Mouse (Mus musculus) hindbrain, embryonic 15.5 days (tissue): ENCODE results near the gene Rhbdd1. TPM values are rescaled to one million over a fixed set of nuclear protein-coding genes. Genes with fewer than 3 reads are reported as not detected.

Source experiments
- ATAC-seq: fragments of 200-750 bp; cut with Nextera tagmentation; 2 replicates; pipeline ENCODE4 v1.8.0; 2017; ENCODE audit warnings: low read depth, moderate number of reproducible peaks, moderate TSS enrichment; ENCODE audit not compliant: low FRiP score
- H3K27ac ChIP-seq: fragments of 300-500 bp; sonication (generic); replicated peaks from 2 replicates; pipeline ENCODE4 v1.5.1; 2015; ENCODE audit warnings: mild to moderate bottlenecking, inconsistent platforms
- H3K27me3 ChIP-seq: fragments of 300-500 bp; sonication (generic); 2 replicates; pipeline ENCODE4 v1.6.1; 2015; ENCODE audit warnings: control low read depth, inconsistent platforms
- H3K36me3 ChIP-seq: fragments of 300-500 bp; sonication (generic); 2 replicates; pipeline ENCODE4 v1.6.1; 2015; ENCODE audit warnings: control low read depth, inconsistent platforms
- H3K4me1 ChIP-seq: fragments of 300-500 bp; sonication (generic); replicated peaks from 2 replicates; pipeline ENCODE4 v1.6.1; 2015; ENCODE audit warnings: control low read depth, inconsistent platforms
- H3K4me2 ChIP-seq: fragments of 300-500 bp; sonication (generic); 2 replicates; pipeline ENCODE4 v1.6.1; 2015; ENCODE audit warnings: moderate library complexity, mild to moderate bottlenecking, inconsistent platforms
- H3K4me3 ChIP-seq: fragments of 300-500 bp; sonication (generic); 2 replicates; pipeline ENCODE4 v1.5.1; 2015; ENCODE audit warnings: mild to moderate bottlenecking, inconsistent platforms
- H3K9ac ChIP-seq: fragments of 300-500 bp; sonication (generic); 2 replicates; pipeline ENCODE4 v1.6.1; 2015; ENCODE audit warnings: inconsistent platforms
- H3K9me3 ChIP-seq: fragments of 300-500 bp; sonication (generic); 2 replicates; pipeline ENCODE4 v1.6.1; 2016; ENCODE audit warnings: control low read depth, inconsistent platforms
- WGBS: fragments of 180-500 bp; shearing (Covaris S2); methylation state at CpG from one replicate; pipeline ENCODE4 v1.1.7; 2015; 5-methylcytosine and 5-hydroxymethylcytosine counted together
- polyA plus RNA-seq: library from polyadenylated mRNA; unstranded; fragments of >200 nt; fragmentation: Nextera tagmentation; extraction: Ambion mirVana; gene quantifications from 2 replicates; pipeline ENCODE4 v1.2.1, GENCODE M21; 2015

Gene Rhbdd1
- polyA plus RNA-seq, 1 experiment from 2014 or later, result 4.0 TPM

GRCm38 (mm10) chr1:82411521-82411920 is 95.3 kb downstream of the Rhbdd1 start:
- H3K4me1 ChIP-seq, result no peaks in the 10 kb centered on the region
- H3K9ac ChIP-seq, result no peak overlapping the region
- H3K27ac ChIP-seq, result no peak overlapping the region
- H3K4me3 ChIP-seq, result no peak overlapping the region
- H3K4me2 ChIP-seq, result no peak overlapping the region
- H3K9me3 ChIP-seq, result no peaks in the 10 kb centered on the region
- H3K27me3 ChIP-seq, result no peaks in the 10 kb centered on the region
- H3K36me3 ChIP-seq, result no peaks in the 10 kb centered on the region
- no peak for ATAC-seq
- WGBS, result 80% methylated on average over 5 of the region's 5 CpGs

GRCm38 (mm10) chr1:82412085-82412484 is 95.8 kb downstream of the Rhbdd1 start:
- Histone ChIP-seq H3K4me2 (no peak overlapping the region), H3K27me3 (no peaks in the 10 kb centered on the region), H3K27ac (no peak overlapping the region), H3K4me1 (no peaks in the 10 kb centered on the region), H3K9me3 (no peaks in the 10 kb centered on the region), H3K4me3 (no peak overlapping the region), H3K36me3 (no peaks in the 10 kb centered on the region), H3K9ac (no peak overlapping the region)
- no peak for ATAC-seq
- 80% methylated on average over 4 of the region's 4 CpGs for WGBS

DNA sequence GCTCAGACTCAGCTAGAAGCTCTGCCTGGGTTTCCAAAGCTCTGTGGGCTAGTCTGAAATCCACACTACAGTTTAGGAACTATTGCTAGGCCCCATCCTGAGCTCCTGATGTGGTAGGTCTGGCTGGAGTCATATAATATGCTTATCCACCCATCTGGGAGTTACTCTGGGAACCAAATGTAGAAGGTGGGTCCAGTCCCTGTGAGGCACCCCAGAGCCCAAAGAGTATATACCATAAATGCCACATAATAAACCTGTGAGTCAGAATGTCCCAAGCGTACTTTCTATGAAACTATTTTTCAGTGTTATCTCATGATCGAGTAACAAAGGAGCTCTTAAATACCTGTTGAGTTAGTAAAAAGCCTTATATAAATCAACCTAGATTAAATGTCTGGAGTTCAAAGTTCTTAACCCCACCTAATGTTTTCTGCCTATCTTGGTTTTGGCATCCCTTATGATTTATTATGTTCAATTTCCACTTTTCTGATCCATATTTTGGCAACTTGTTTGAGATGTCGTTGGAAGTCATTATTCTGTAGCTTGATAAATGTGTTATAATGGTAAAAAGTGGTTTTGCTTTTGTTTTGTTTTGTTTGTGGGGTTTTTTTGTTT is 98.3 kb downstream of the Rhbdd1 start:
- no peak overlapping the region for H3K4me3 ChIP-seq
- no peak for ATAC-seq
- no peaks in the 10 kb centered on the region for H3K9me3 ChIP-seq
- no peak overlapping the region for H3K4me2 ChIP-seq
- no peaks in the 10 kb centered on the region for H3K36me3 ChIP-seq
- 94% methylated on average over 3 of the region's 3 CpGs for WGBS
- no peak overlapping the region for H3K9ac ChIP-seq
- no peaks in the 10 kb centered on the region for H3K4me1 ChIP-seq
- no peaks in the 10 kb centered on the region for H3K27me3 ChIP-seq
- H3K27ac ChIP-seq, result no peak overlapping the region

GRCm38 (mm10) chr1:82415641-82416040 is 99.4 kb downstream of the Rhbdd1 start:
- no peak overlapping the region for H3K4me3 ChIP-seq
- no peaks in the 10 kb centered on the region for H3K9me3 ChIP-seq
- no peak for ATAC-seq
- H3K4me2 ChIP-seq, result no peak overlapping the region
- H3K4me1 ChIP-seq, result no peaks in the 10 kb centered on the region
- no peaks in the 10 kb centered on the region for H3K36me3 ChIP-seq
- H3K27ac ChIP-seq, result no peak overlapping the region
- 95% methylated on average over 4 of the region's 4 CpGs for WGBS
- H3K9ac ChIP-seq, result no peak overlapping the region
- H3K27me3 ChIP-seq, result no peaks in the 10 kb centered on the region

DNA sequence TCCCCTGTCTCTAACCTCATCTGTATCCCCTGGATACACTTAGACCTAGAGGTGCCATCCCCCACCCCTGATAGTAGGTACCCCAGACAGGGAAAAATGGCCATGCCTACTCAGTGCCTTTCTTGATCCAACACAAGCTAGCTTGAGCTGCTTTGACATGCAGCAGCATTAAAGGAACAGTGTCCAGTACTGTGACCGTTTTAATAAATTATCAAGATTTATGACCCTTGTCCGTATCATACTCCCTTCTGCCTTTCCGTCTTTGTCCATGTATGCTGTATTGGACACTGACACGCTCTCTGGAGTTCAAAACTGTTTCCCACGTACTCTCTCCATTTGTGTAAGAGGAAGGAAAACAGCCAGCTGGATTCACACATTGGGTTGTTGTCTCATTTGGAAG is 111.5 kb downstream of the Rhbdd1 start:
- no peaks in the 10 kb centered on the region for H3K36me3 ChIP-seq
- H3K4me2 ChIP-seq, result no peak overlapping the region
- H3K27ac ChIP-seq, result no peak overlapping the region
- H3K9ac ChIP-seq, result no peak overlapping the region
- no peak overlapping the region for H3K4me3 ChIP-seq
- no peak for ATAC-seq
- H3K9me3 ChIP-seq, result no peaks in the 10 kb centered on the region
- 86% methylated on average over 5 of the region's 5 CpGs for WGBS
- H3K27me3 ChIP-seq, result no peaks in the 10 kb centered on the region
- H3K4me1 ChIP-seq, result 0 out of 2 replicates have a peak, but pooled peaks cover under 1% of the 10 kb centered on the region

- H3K9me3 ChIP-seq, result no peaks in the 10 kb centered on the region
- H3K27ac ChIP-seq, result no peak overlapping the region
- H3K4me1 ChIP-seq, result peaks cover 6% of the 10 kb centered on the region; the same call in 1 of the 2 replicates
- H3K9ac ChIP-seq, result no peak overlapping the region
- no peaks in the 10 kb centered on the region for H3K27me3 ChIP-seq
- H3K4me2 ChIP-seq, result no peak overlapping the region
- no peak for ATAC-seq
- H3K4me3 ChIP-seq, result no peak overlapping the region
- WGBS, result 64% methylated on average over 1 of the region's 1 CpGs
- no peaks in the 10 kb centered on the region for H3K36me3 ChIP-seq
Observed at GRCm38 (mm10) chr1:82429061-82429460, 112.8 kb downstream of the Rhbdd1 start.

GRCm38 (mm10) chr1:82432919-82433648 is 116.8 kb downstream of the Rhbdd1 start:
- Histone ChIP-seq H3K9me3 (no peaks in the 10 kb centered on the region), H3K27ac (no peak overlapping the region), H3K36me3 (no peaks in the 10 kb centered on the region), H3K27me3 (no peaks in the 10 kb centered on the region), H3K4me2 (no peak overlapping the region), H3K4me1 (peaks cover 6% of the 10 kb centered on the region; the same call in 1 of the 2 replicates), H3K4me3 (no peak overlapping the region), H3K9ac (no peak overlapping the region)
- 65% methylated on average over 15 of the region's 15 CpGs for WGBS
- ATAC-seq, result peak; percentile 89

GRCm38 (mm10) chr1:82433649-82434005 is 117.4 kb downstream of the Rhbdd1 start:
- H3K4me1 ChIP-seq, result peaks cover 6% of the 10 kb centered on the region; the same call in 1 of the 2 replicates
- 79% methylated on average over 5 of the region's 5 CpGs for WGBS

GRCm38 (mm10) chr1:82437273-82437672 is 121.0 kb downstream of the Rhbdd1 start:
- Histone ChIP-seq H3K4me3 (no peak overlapping the region), H3K9ac (no peak overlapping the region), H3K9me3 (no peaks in the 10 kb centered on the region), H3K4me2 (no peak overlapping the region), H3K27ac (no peak overlapping the region), H3K36me3 (no peaks in the 10 kb centered on the region), H3K4me1 (peaks cover 6% of the 10 kb centered on the region; the same call in 1 of the 2 replicates), H3K27me3 (no peaks in the 10 kb centered on the region)
- ATAC-seq, result no peak
- WGBS, result 57% methylated on average over 3 of the region's 3 CpGs

More at GRCm38 (mm10) chr1:82433649-82434005, 117.4 kb downstream of the Rhbdd1 start:
- H3K4me3 ChIP-seq, result no peak overlapping the region
- H3K27me3 ChIP-seq, result no peaks in the 10 kb centered on the region
- H3K9me3 ChIP-seq, result no peaks in the 10 kb centered on the region
- H3K4me2 ChIP-seq, result no peak overlapping the region
- no peak overlapping the region for H3K27ac ChIP-seq
- no peaks in the 10 kb centered on the region for H3K36me3 ChIP-seq
- no peak; the same call in 1 of the 2 replicates for ATAC-seq
- H3K9ac ChIP-seq, result no peak overlapping the region

DNA sequence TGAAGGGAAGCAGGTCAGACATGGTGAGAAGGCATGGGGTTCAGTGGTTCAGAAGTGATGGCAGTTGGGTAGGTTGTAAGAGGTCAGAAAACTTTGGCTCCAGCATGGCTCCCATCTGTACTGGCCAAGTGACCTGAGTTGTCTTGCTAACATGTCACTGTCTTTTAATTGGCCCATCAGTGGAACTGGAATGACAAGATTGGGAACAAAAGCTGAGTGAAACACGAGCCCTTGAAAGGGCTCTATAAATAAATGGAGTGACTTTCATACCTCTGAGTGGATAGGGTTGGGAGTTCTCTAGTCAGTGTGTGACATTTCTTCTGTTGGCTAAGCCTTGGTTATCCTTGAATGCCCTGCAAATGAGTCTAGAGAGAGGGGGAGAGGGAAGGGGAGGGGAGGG is 123.9 kb downstream of the Rhbdd1 start:
- no peak for ATAC-seq
- Histone ChIP-seq H3K4me2 (no peak overlapping the region), H3K36me3 (no peaks in the 10 kb centered on the region), H3K27me3 (no peaks in the 10 kb centered on the region), H3K9me3 (no peaks in the 10 kb centered on the region), H3K9ac (no peak overlapping the region), H3K4me1 (no peaks in the 10 kb centered on the region), H3K27ac (no peak overlapping the region), H3K4me3 (no peak overlapping the region)
- WGBS, result 48% methylated on average over 1 of the region's 1 CpGs

GRCm38 (mm10) chr1:82443517-82443916 is 127.3 kb downstream of the Rhbdd1 start:
- WGBS, result 72% methylated on average over 4 of the region's 4 CpGs
- Histone ChIP-seq H3K4me1 (no peaks in the 10 kb centered on the region), H3K9me3 (no peaks in the 10 kb centered on the region)

GRCm38 (mm10) chr1:82446049-82446448 is 129.8 kb downstream of the Rhbdd1 start:
- H3K27me3 ChIP-seq, result no peaks in the 10 kb centered on the region
- no peaks in the 10 kb centered on the region for H3K36me3 ChIP-seq
- H3K4me2 ChIP-seq, result no peak overlapping the region
- no peak for ATAC-seq
- H3K27ac ChIP-seq, result no peak overlapping the region
- H3K4me3 ChIP-seq, result no peak overlapping the region
- H3K9me3 ChIP-seq, result no peaks in the 10 kb centered on the region
- WGBS, result 73% methylated on average over 7 of the region's 7 CpGs
- H3K4me1 ChIP-seq, result no peaks in the 10 kb centered on the region
- H3K9ac ChIP-seq, result no peak overlapping the region

More at GRCm38 (mm10) chr1:82443517-82443916, 127.3 kb downstream of the Rhbdd1 start:
- no peaks in the 10 kb centered on the region for H3K27me3 ChIP-seq
- no peak overlapping the region for H3K4me2 ChIP-seq
- no peak for ATAC-seq
- H3K36me3 ChIP-seq, result no peaks in the 10 kb centered on the region
- no peak overlapping the region for H3K27ac ChIP-seq
- no peak overlapping the region for H3K9ac ChIP-seq
- no peak overlapping the region for H3K4me3 ChIP-seq
